Mouse (Mus musculus) large intestine, adult 2 months (tissue): ENCODE results near the gene Txlnb. TPM values are rescaled to one million over a fixed set of nuclear protein-coding genes. Genes with fewer than 3 reads are reported as not detected.

Source experiments
- polyA plus RNA-seq: library from polyadenylated mRNA; depleted of rRNA; stranded (reverse); fragments of >200 nt; gene quantifications from 2 replicates; pipeline ENCODE4 v1.2.3, GENCODE M21; 2012; rRNA removed

Txlnb gene
- polyA plus RNA-seq, 1 experiment, result 0.02 TPM

Other genes with a start within 250 kb of the Txlnb start
- 30.9 and 47.0 TPM in 2 replicates for gene Cited2, start 73.0 kb upstream of the Txlnb start, polyA plus RNA-seq
- gene Heca, start 151.8 kb downstream of the Txlnb start, polyA plus RNA-seq, result 5.6 and 9.8 TPM in 2 replicates
- gene Abracl, start 227.1 kb downstream of the Txlnb start, polyA plus RNA-seq, result 17.3 and 23.6 TPM in 2 replicates